Comparison of ENCODE assay signal across 11 mouse cellular contexts in the genomic region with DNA sequence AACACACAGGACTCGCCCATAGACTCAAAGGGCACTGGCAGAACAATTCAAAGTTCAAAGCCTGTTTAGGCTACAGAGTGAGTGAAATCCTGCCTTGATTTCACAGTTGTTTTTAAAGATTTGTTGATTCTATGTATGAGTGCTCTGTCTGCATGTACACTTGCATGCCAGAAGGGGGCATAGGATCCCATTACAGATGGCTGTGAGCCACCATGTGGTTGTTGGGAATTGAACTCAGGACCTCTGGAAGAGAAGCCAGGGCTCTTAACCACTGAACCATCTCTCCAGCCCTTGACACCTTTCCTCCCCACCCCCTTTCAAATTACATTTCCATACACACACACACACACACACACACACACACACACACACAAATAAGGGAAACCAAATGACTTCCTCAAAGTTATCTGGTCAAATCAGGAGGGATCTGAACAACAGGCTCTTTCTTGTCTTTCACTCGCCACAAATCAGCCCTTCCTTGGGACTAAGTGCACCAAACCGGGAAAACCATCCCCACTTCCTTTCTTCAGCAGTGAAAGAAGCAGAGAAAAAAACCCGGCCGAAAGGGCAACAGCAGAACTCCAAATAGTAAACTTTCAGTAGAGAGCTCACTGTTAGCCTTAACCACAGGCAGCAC. TPM values are rescaled to one million over a fixed set of nuclear protein-coding genes. Genes with fewer than 3 reads are reported as not detected.
DNase-seq lines count a peak whose midpoint lies in the region; ATAC-seq and TF ChIP-seq lines count a peak whose summit lies in the region.
"Had no signal": no experiment of that assay in that cellular context is flagged by ENCODE, and none has a peak within 500 bp of the region (broad histone marks: within the 10 kb centered on the region; RNA-seq: fewer than 3 reads in every experiment).

No protein-coding gene starts in this region.

- H3K4me1 ChIP-seq in hindbrain, postnatal 0 days (ENCODE audit: insufficient read depth, low read length) = peaks cover 7% of the 10 kb centered on the region; the same call in 1 of the 2 replicates
- H3K4me1 ChIP-seq in hindbrain, embryonic 13.5 days (replicated peaks) = peaks cover 38% of the 10 kb centered on the region
- peaks cover 23% of the 10 kb centered on the region for H3K4me1 ChIP-seq in neural tube, embryonic 12.5 days

- H3K9me3 ChIP-seq in hindbrain, postnatal 0 days (ENCODE audit: low read length) = no peaks in the 10 kb centered on the region
- no peaks in the 10 kb centered on the region for H3K9me3 ChIP-seq in hindbrain, embryonic 13.5 days
- no peaks in the 10 kb centered on the region for H3K9me3 ChIP-seq in neural tube, embryonic 12.5 days
- H3K9me3 ChIP-seq: hindbrain, embryonic 10.5 days; limb, embryonic 13.5 days; neural tube, embryonic 13.5 days had no signal

- 82% methylated on average over 5 of the region's 5 CpGs for WGBS in hindbrain, postnatal 0 days
- 86% methylated on average over 5 of the region's 5 CpGs for WGBS in hindbrain, embryonic 13.5 days
- WGBS in neural tube, embryonic 12.5 days = 63% methylated on average over 5 of the region's 5 CpGs

- no peak overlapping the region for H3K4me2 ChIP-seq in hindbrain, postnatal 0 days (ENCODE audit: low read depth, low read length)
- no peak overlapping the region for H3K4me2 ChIP-seq in hindbrain, embryonic 13.5 days
- H3K4me2 ChIP-seq in neural tube, embryonic 12.5 days (replicated peaks) = 0 out of 2 replicates have a peak overlapping the region, but pooled peaks have one; percentile 1
- H3K4me2 ChIP-seq: limb, embryonic 13.5 days; neural tube, embryonic 13.5 days had no signal

- no peak for DNase-seq in hindbrain, postnatal 0 days (ENCODE audit: low spot score)
- DNase-seq in neural tube, embryonic 10.5 days (ENCODE audit: extremely low spot score, low spot score) = no peak
- DNase-seq in induced T-regulatory cell, adult 2 months (ENCODE audit: low read depth) = peak; percentile 68
- no peak for DNase-seq in adrenal gland, postnatal 25 days
- DNase-seq in thymus, postnatal 36 days = no peak
- DNase-seq: right cerebral cortex, postnatal 14 days had no signal

- no peaks in the 10 kb centered on the region for H3K27me3 ChIP-seq in hindbrain, postnatal 0 days (ENCODE audit: insufficient read depth, low read length)
- no peaks in the 10 kb centered on the region for H3K27me3 ChIP-seq in hindbrain, embryonic 13.5 days
- no peaks in the 10 kb centered on the region for H3K27me3 ChIP-seq in neural tube, embryonic 12.5 days (replicated peaks)
- H3K27me3 ChIP-seq: neural tube, embryonic 13.5 days had no signal

- H3K36me3 ChIP-seq in hindbrain, postnatal 0 days (ENCODE audit: insufficient read depth, low read length) = no peaks in the 10 kb centered on the region
- H3K36me3 ChIP-seq in hindbrain, embryonic 13.5 days = no peaks in the 10 kb centered on the region
- no peaks in the 10 kb centered on the region for H3K36me3 ChIP-seq in neural tube, embryonic 12.5 days
- H3K36me3 ChIP-seq: limb, embryonic 13.5 days; neural tube, embryonic 13.5 days had no signal

- ATAC-seq in hindbrain, postnatal 0 days = no peak
- no peak for ATAC-seq in hindbrain, embryonic 13.5 days (ENCODE audit: low FRiP score)
- ATAC-seq in neural tube, embryonic 12.5 days (ENCODE audit: low FRiP score, low read depth) = no peak

- no peak overlapping the region for H3K9ac ChIP-seq in hindbrain, postnatal 0 days (replicated peaks; ENCODE audit: low read length)
- no peak overlapping the region for H3K9ac ChIP-seq in hindbrain, embryonic 13.5 days
- H3K9ac ChIP-seq in neural tube, embryonic 12.5 days = no peak overlapping the region
- H3K9ac ChIP-seq: limb, embryonic 13.5 days; neural tube, embryonic 13.5 days had no signal

- no peak overlapping the region for H3K27ac ChIP-seq in hindbrain, postnatal 0 days
- H3K27ac ChIP-seq in hindbrain, embryonic 13.5 days = no peak overlapping the region
- H3K27ac ChIP-seq in neural tube, embryonic 12.5 days = no peak overlapping the region
- H3K27ac ChIP-seq: limb, embryonic 13.5 days; neural tube, embryonic 13.5 days had no signal

- no peak overlapping the region for H3K4me3 ChIP-seq in hindbrain, postnatal 0 days (ENCODE audit: low read length)
- H3K4me3 ChIP-seq in hindbrain, embryonic 13.5 days = no peak overlapping the region
- H3K4me3 ChIP-seq in neural tube, embryonic 12.5 days = no peak overlapping the region
- H3K4me3 ChIP-seq: hindbrain, embryonic 10.5 days; limb, embryonic 13.5 days; neural tube, embryonic 13.5 days had no signal

- TF ChIP-seq CTCF in hindbrain, postnatal 0 days (IDR thresholded peaks at IDR 0.05; ENCODE audit: low read depth) = peak; percentile 54

RNA-seq across cellular contexts. Expression of a gene that starts 4.0 kb away (rescaled TPM):
- 60.5 and 67.5 TPM in 2 replicates for total RNA-seq in hindbrain, postnatal 0 days (2014; rRNA removed)
- 28.9 and 31.5 TPM in 2 replicates for polyA plus RNA-seq in hindbrain, postnatal 0 days (2015; fragmentation: Nextera tagmentation; extraction: Ambion mirVana)
- 12.3 and 12.5 TPM in 2 replicates for polyA plus RNA-seq in hindbrain, embryonic 13.5 days (2015; fragmentation: Nextera tagmentation; extraction: Ambion mirVana)
- polyA plus RNA-seq in neural tube, embryonic 12.5 days (2016; fragmentation: Nextera tagmentation; extraction: Ambion mirVana) = 24.4 and 25.5 TPM in 2 replicates
- 72.9 and 78.8 TPM in 2 replicates for total RNA-seq in adrenal gland, postnatal 25 days (2021)
